ENCODE assay signal across 10 mouse cellular contexts in genomic region chr7:98490911-98491310, GRCm38 (mm10). TPM values are rescaled to one million over a fixed set of nuclear protein-coding genes. Genes with fewer than 3 reads are reported as not detected.
DNase-seq lines count a peak whose midpoint lies in the region; ATAC-seq and TF ChIP-seq lines count a peak whose summit lies in the region.
"Had no signal": no experiment of that assay in that cellular context is flagged by ENCODE, and none has a peak within 500 bp of the region (broad histone marks: within the 10 kb centered on the region; RNA-seq: fewer than 3 reads in every experiment).

No protein-coding gene starts in this region.

- no peak overlapping the region for H3K4me2 ChIP-seq in forebrain, embryonic 13.5 days
- H3K4me2 ChIP-seq in forebrain, embryonic 12.5 days = no peak overlapping the region
- H3K4me2 ChIP-seq in kidney, postnatal 0 days (ENCODE audit: low read length) = peak overlapping the region; percentile 68
- peak overlapping the region; percentile 90; the same call in 1 of the 2 replicates for H3K4me2 ChIP-seq in embryonic facial prominence, embryonic 14.5 days (ENCODE audit: low read depth, low read length)
- H3K4me2 ChIP-seq in liver, embryonic 14.5 days (ENCODE audit: low read depth) = peak overlapping the region; percentile 31; the same call in 1 of the 2 replicates

- H3K27ac ChIP-seq in forebrain, embryonic 13.5 days = no peak overlapping the region
- no peak overlapping the region for H3K27ac ChIP-seq in forebrain, embryonic 12.5 days
- no peak overlapping the region for H3K27ac ChIP-seq in kidney, postnatal 0 days
- no peak overlapping the region for H3K27ac ChIP-seq in embryonic facial prominence, embryonic 14.5 days (replicated peaks; ENCODE audit: low read depth, low read length)
- H3K27ac ChIP-seq in liver, embryonic 14.5 days = no peak overlapping the region

- ATAC-seq in forebrain, embryonic 13.5 days = no peak
- ATAC-seq in forebrain, embryonic 12.5 days (ENCODE audit: low FRiP score) = no peak
- ATAC-seq in kidney, postnatal 0 days (replicated peaks; ENCODE audit: low FRiP score, low read depth) = no peak
- ATAC-seq in embryonic facial prominence, embryonic 14.5 days (ENCODE audit: low read depth) = no peak
- no peak for ATAC-seq in liver, embryonic 14.5 days (ENCODE audit: insufficient read depth)
- ATAC-seq: Patski had no signal

- 0 out of 2 replicates have a peak overlapping the region, but pooled peaks have one; percentile 51 for H3K4me3 ChIP-seq in forebrain, embryonic 13.5 days
- H3K4me3 ChIP-seq in forebrain, embryonic 12.5 days (replicated peaks) = no peak overlapping the region
- peak overlapping the region; percentile 65 for H3K4me3 ChIP-seq in kidney, postnatal 0 days (replicated peaks; ENCODE audit: low read depth, low read length)
- peak overlapping the region; percentile 52; the same call in 1 of the 2 replicates for H3K4me3 ChIP-seq in embryonic facial prominence, embryonic 14.5 days (ENCODE audit: low read depth, low read length)
- H3K4me3 ChIP-seq in liver, embryonic 14.5 days (ENCODE audit: insufficient read depth in 1 of 2, low read depth in 2 of 2, low read length in 2 of 2) = peak overlapping the region; percentile 46 to 47

- TF ChIP-seq EP300 in liver, embryonic 14.5 days (IDR thresholded peaks at IDR 0.05; ENCODE audit: low read depth) = no peak

- H3K9ac ChIP-seq in forebrain, embryonic 13.5 days = no peak overlapping the region
- H3K9ac ChIP-seq in forebrain, embryonic 12.5 days = no peak overlapping the region
- H3K9ac ChIP-seq in kidney, postnatal 0 days (ENCODE audit: low read depth, low read length) = peak overlapping the region; percentile 74
- no peak overlapping the region for H3K9ac ChIP-seq in embryonic facial prominence, embryonic 14.5 days (ENCODE audit: low read depth, low read length)
- H3K9ac ChIP-seq in liver, embryonic 14.5 days (replicated peaks) = 0 out of 2 replicates have a peak overlapping the region, but pooled peaks have one; percentile 9

- H3K36me3 ChIP-seq in forebrain, embryonic 13.5 days (ENCODE audit: poor library complexity, severe bottlenecking) = no peaks in the 10 kb centered on the region
- H3K36me3 ChIP-seq in forebrain, embryonic 12.5 days (replicated peaks) = no peaks in the 10 kb centered on the region
- H3K36me3 ChIP-seq in kidney, postnatal 0 days (ENCODE audit: insufficient read depth, low read length) = no peaks in the 10 kb centered on the region
- no peaks in the 10 kb centered on the region for H3K36me3 ChIP-seq in embryonic facial prominence, embryonic 14.5 days (ENCODE audit: control insufficient read depth, insufficient read depth, low read length)
- no peaks in the 10 kb centered on the region for H3K36me3 ChIP-seq in liver, embryonic 14.5 days (replicated peaks; ENCODE audit: control insufficient read depth, insufficient read depth, low read depth)

- H3K9me3 ChIP-seq in forebrain, embryonic 13.5 days (replicated peaks) = no peaks in the 10 kb centered on the region
- H3K9me3 ChIP-seq in forebrain, embryonic 12.5 days = no peaks in the 10 kb centered on the region
- H3K9me3 ChIP-seq in kidney, postnatal 0 days (replicated peaks; ENCODE audit: low read length) = no peaks in the 10 kb centered on the region
- H3K9me3 ChIP-seq in embryonic facial prominence, embryonic 14.5 days (ENCODE audit: control insufficient read depth, low read length) = no peaks in the 10 kb centered on the region
- no peaks in the 10 kb centered on the region for H3K9me3 ChIP-seq in liver, embryonic 14.5 days (ENCODE audit: control insufficient read depth, low read length)

- DNase-seq in kidney, postnatal 0 days (ENCODE audit: low spot score) = no peak
- DNase-seq in kidney, adult 8-10 months = no peak
- no peak for DNase-seq in embryonic facial prominence, embryonic 14.5 days (ENCODE audit: low spot score)
- DNase-seq in liver, embryonic 14.5 days (ENCODE audit: low read depth in 3 of 3, low spot score in 3 of 3) = no peak
- no peak for DNase-seq in right cerebral cortex, postnatal 14 days
- no peak for DNase-seq in cerebellum, adult 9-10 months

- no peak for TF ChIP-seq CTCF in kidney, postnatal 0 days (IDR thresholded peaks at IDR 0.05; ENCODE audit: low read depth)
- TF ChIP-seq CTCF in liver, embryonic 14.5 days (IDR thresholded peaks at IDR 0.05; ENCODE audit: low read depth) = no peak

- peaks cover 19% of the 10 kb centered on the region for H3K4me1 ChIP-seq in forebrain, embryonic 13.5 days
- peaks cover 20% of the 10 kb centered on the region for H3K4me1 ChIP-seq in forebrain, embryonic 12.5 days
- peaks cover 34% of the 10 kb centered on the region for H3K4me1 ChIP-seq in kidney, postnatal 0 days (replicated peaks; ENCODE audit: insufficient read depth, low read length)
- H3K4me1 ChIP-seq in embryonic facial prominence, embryonic 14.5 days (ENCODE audit: control insufficient read depth, insufficient read depth, low read length) = peaks cover 18% of the 10 kb centered on the region
- peaks cover 0 to 3% of the 10 kb centered on the region in 2 experiments; a peak in 2 of 4 replicates for H3K4me1 ChIP-seq in liver, embryonic 14.5 days (replicated peaks; ENCODE audit: control insufficient read depth in 2 of 2, insufficient read depth in 2 of 2, low read length in 1 of 2)

- H3K27me3 ChIP-seq in forebrain, embryonic 13.5 days = peaks cover 34% of the 10 kb centered on the region
- peaks cover 47% of the 10 kb centered on the region for H3K27me3 ChIP-seq in forebrain, embryonic 12.5 days
- no peaks in the 10 kb centered on the region for H3K27me3 ChIP-seq in kidney, postnatal 0 days (ENCODE audit: insufficient read depth, low read length)
- H3K27me3 ChIP-seq in embryonic facial prominence, embryonic 14.5 days (replicated peaks; ENCODE audit: control insufficient read depth, insufficient read depth, low read length) = no peaks in the 10 kb centered on the region; the same call in none of the 2 replicates
- H3K27me3 ChIP-seq in liver, embryonic 14.5 days (ENCODE audit: control insufficient read depth, insufficient read depth, low read length) = peaks cover 18% of the 10 kb centered on the region
- H3K27me3 ChIP-seq: Patski had no signal

- 93% methylated on average over 6 of the region's 6 CpGs for WGBS in forebrain, embryonic 13.5 days
- whole genome bisulfite sequencing in forebrain, embryonic 12.5 days = 94% methylated on average over 6 of the region's 6 CpGs
- WGBS in kidney, postnatal 0 days = 87% methylated on average over 6 of the region's 6 CpGs
- WGBS in embryonic facial prominence, embryonic 14.5 days = 86% methylated on average over 6 of the region's 6 CpGs
- 85% methylated on average over 6 of the region's 6 CpGs for WGBS in liver, embryonic 14.5 days (ENCODE audit: insufficient replicate concordance)

RNA-seq across cellular contexts. Expression of gene Lrrc32, which starts 1.8 kb away (rescaled TPM):
- 1.8 and 2.1 TPM in 2 replicates for polyA plus RNA-seq in forebrain, embryonic 13.5 days (2015; fragmentation: Nextera tagmentation; extraction: Ambion mirVana)
- polyA plus RNA-seq in forebrain, embryonic 12.5 days (2016; fragmentation: Nextera tagmentation; extraction: Ambion mirVana) = 3.2 and 3.4 TPM in 2 replicates
- 13.8 and 15.1 TPM in 2 replicates for polyA plus RNA-seq in kidney, postnatal 0 days (2015; fragmentation: Nextera tagmentation; extraction: Ambion mirVana)
- 9.7 and 10.6 TPM in 2 replicates for polyA plus RNA-seq in embryonic facial prominence, embryonic 14.5 days (2014; fragmentation: Nextera tagmentation; extraction: Ambion mirVana)
- polyA plus RNA-seq in liver, embryonic 14.5 days (2012; rRNA removed) = 3.6 and 4.4 TPM in 2 replicates
- 4.7 and 5.5 TPM in 2 replicates for polyA plus RNA-seq in liver, embryonic 14.5 days (2014; fragmentation: Nextera tagmentation; extraction: Ambion mirVana)

RNA-seq across cellular contexts. Expression of gene Gucy2d, which starts 50.7 kb away (rescaled TPM):
- polyA plus RNA-seq in forebrain, embryonic 13.5 days (2015; fragmentation: Nextera tagmentation; extraction: Ambion mirVana) = not detected in 2 replicates
- polyA plus RNA-seq in forebrain, embryonic 12.5 days (2016; fragmentation: Nextera tagmentation; extraction: Ambion mirVana) = not detected in 2 replicates
- not detected in 2 replicates for polyA plus RNA-seq in kidney, postnatal 0 days (2015; fragmentation: Nextera tagmentation; extraction: Ambion mirVana)
- polyA plus RNA-seq in embryonic facial prominence, embryonic 14.5 days (2014; fragmentation: Nextera tagmentation; extraction: Ambion mirVana) = 0.31 TPM in 1 of 2 replicates, not detected in the other
- polyA plus RNA-seq in liver, embryonic 14.5 days (2012; rRNA removed) = not detected in 2 replicates
- not detected in 2 replicates for polyA plus RNA-seq in liver, embryonic 14.5 days (2014; fragmentation: Nextera tagmentation; extraction: Ambion mirVana)
- polyA plus RNA-seq: cortical plate, adult 2 months; Patski had no signal

Comparison
In these comparisons a context has a peak if more than half of its experiments do, and no peak if none do; other contexts are left out.
1. H3K4me2 ChIP-seq: peak in kidney, postnatal 0 days (single experiment), embryonic facial prominence, embryonic 14.5 days (single experiment) and liver, embryonic 14.5 days (single experiment); none in forebrain, embryonic 13.5 days (single experiment) and forebrain, embryonic 12.5 days (single experiment).
2. H3K9ac ChIP-seq: peak in kidney, postnatal 0 days (single experiment) and liver, embryonic 14.5 days (single experiment); none in forebrain, embryonic 13.5 days (single experiment), forebrain, embryonic 12.5 days (single experiment) and embryonic facial prominence, embryonic 14.5 days (single experiment).